Mouse (Mus musculus) cortical plate, adult 2 months (tissue): ENCODE measurements around the gene Fbxl14. TPM values are rescaled to one million over a fixed set of nuclear protein-coding genes. Genes with fewer than 3 reads are reported as not detected.
A peak's percentile ranks its signal among the peaks of the same experiment; 100 is the strongest.

Experiments
- H3K27ac ChIP-seq: fragments of 200-500 bp; 2 replicates; pipeline ENCODE4 v1.5.1; 2012; ENCODE audit warnings: low read length, control low read depth, inconsistent platforms; ENCODE audit not compliant: insufficient read depth
- H3K4me1 ChIP-seq: fragments of 200-500 bp; 2 replicates; pipeline ENCODE4 v1.6.1; 2011; ENCODE audit warnings: low read length; ENCODE audit not compliant: control insufficient read depth, insufficient read depth
- H3K4me3 ChIP-seq: fragments of 200-500 bp; 2 replicates; pipeline ENCODE4 v1.5.1; 2011; ENCODE audit warnings: mild to moderate bottlenecking, low read length, control low read depth; ENCODE audit not compliant: insufficient read depth
- CTCF ChIP-seq: fragments of 200-500 bp; IDR thresholded peaks from 2 replicates; pipeline ENCODE4 v1.5.1; 2011; ENCODE audit warnings: mild to moderate bottlenecking, control low read depth, low read length; ENCODE audit not compliant: insufficient read depth; ENCODE audit errors: extremely low read depth
- POLR2A ChIP-seq: fragments of 200-500 bp; IDR thresholded peaks from 2 replicates; pipeline ENCODE4 v1.6.1; 2011; ENCODE audit warnings: mild to moderate bottlenecking, low read length, control low read depth; ENCODE audit not compliant: insufficient read depth; ENCODE audit errors: extremely low read depth
- polyA plus RNA-seq: library from polyadenylated mRNA; depleted of rRNA; stranded (reverse); fragments of >200 nt; gene quantifications from 2 replicates; pipeline ENCODE4 v1.2.3, GENCODE M21; 2012; rRNA removed

The Fbxl14 gene
- polyA plus RNA-seq, 1 experiment = 29.4 TPM

DNA sequence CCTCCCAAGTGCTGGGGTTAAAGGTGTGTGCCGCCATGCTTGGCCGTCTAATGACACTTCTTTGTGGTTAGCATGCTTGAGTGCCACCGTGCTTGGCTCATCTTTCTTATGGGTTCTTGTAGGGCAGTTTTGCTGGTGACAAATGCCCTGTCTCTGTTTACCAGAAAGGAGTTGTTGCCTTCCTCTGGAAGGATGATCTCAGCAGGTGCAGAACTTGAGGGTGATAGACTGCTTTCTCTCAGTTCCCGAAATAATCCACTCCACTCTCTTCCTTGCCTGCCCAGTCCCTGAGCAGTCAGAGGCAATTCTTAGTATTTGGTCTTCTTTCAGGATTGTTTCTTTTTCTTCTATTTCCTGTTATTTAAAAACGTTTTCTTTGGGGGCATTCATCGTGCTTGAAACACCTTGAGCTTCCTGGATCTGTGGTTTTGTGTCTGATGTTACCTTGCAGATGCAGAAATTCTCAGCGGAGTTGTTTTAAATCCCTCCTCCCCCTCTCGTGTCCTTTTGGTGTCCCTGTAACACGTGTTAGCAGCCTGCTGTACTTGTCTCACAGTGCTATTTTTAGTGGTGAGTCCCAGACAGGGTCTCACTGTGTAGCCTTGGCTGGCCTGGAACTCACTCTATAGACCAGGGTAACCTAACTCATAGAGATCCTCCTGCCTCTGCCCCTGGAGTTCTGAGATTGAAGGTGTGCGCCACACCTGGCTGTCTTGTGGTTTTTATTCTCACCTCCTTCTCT lies 29.3 kb downstream of the Fbxl14 start:
- Histone ChIP-seq H3K4me1 (no peaks in the 10 kb centered on the region), H3K27ac (no peak overlapping the region), H3K4me3 (no peak overlapping the region)
- no peak for TF ChIP-seq CTCF
- TF ChIP-seq POLR2A = no peak

DNA sequence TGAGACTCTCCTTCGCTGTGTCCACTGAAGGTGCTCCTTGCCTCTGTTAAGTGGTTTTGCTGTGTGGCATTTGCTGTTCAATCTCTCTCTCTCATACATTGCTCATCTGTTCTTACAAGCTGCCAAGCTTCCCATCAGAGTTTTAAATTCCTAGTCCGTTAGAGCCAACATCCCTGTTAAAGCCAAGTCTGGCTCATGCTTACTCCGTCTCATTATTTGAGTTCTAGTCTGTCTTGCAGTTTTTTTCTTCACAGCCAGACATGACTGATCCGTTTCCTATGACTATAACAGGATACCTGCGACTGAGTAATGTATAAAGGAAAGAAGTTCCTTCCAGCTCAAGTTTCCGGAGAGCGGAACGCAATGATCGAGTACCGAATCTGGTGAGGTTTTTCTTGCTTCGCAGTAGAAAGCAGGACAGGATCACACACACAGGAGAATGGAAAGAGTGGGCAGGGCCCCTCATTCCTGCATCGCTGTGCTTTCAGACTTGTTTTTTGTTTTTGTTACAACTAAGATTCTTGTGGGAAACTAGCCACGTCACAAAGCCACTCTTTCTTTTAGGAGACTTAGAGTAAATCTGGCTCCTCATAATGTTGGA lies 30.1 kb downstream of the Fbxl14 start:
- TF ChIP-seq CTCF = no peak
- no peak for TF ChIP-seq POLR2A
- Histone ChIP-seq H3K4me3 (no peak overlapping the region), H3K4me1 (no peaks in the 10 kb centered on the region)

DNA sequence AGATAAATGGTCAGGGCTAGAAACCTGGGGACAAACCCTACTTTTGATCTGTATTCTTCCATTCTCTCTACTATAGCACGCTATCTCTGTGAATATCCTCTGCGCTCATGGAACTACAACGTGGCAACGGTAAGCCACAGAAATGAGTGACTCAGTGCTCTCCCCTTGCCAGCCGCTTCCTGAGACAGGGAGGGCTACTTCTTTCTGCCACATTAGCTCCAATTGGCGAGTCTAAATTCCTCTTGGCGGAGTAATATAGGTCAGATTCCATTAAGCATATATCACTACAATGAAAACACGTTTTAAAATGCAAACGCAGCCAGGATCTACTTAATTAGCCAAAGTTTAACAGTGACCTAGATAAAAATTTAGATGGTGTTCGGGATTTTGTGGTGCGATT lies 33.2 kb downstream of the Fbxl14 start:
- H3K4me1 ChIP-seq = no peaks in the 10 kb centered on the region
- TF ChIP-seq POLR2A = no peak
- TF ChIP-seq CTCF = no peak
- H3K4me3 ChIP-seq = no peak overlapping the region
- H3K27ac ChIP-seq = no peak overlapping the region

More for the DNA sequence above, 30.1 kb downstream of the Fbxl14 start:
- H3K27ac ChIP-seq = no peak overlapping the region

DNA sequence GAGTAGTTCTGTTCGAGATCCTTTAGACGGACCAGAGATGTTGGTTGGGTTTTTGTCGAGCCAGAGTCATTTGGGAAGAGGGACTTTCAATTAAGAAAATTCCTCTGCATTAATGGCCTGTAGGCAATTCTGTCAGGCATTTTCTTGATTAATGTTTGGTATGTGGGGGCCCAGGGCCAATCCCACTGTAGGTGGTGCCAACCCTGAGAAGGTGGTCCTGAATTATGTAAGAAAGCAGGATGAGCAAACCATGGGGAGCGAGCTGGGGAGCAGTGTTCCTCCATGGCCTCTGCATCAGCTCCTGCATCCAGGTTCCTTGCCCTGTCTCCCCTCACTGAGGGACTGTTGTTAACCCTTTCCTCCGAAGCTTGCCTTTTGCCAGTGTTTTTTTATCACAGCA lies 34.0 kb downstream of the Fbxl14 start:
- H3K4me3 ChIP-seq = no peak overlapping the region
- TF ChIP-seq POLR2A (no peak), CTCF (no peak)
- H3K27ac ChIP-seq = no peak overlapping the region
- no peaks in the 10 kb centered on the region for H3K4me1 ChIP-seq

DNA sequence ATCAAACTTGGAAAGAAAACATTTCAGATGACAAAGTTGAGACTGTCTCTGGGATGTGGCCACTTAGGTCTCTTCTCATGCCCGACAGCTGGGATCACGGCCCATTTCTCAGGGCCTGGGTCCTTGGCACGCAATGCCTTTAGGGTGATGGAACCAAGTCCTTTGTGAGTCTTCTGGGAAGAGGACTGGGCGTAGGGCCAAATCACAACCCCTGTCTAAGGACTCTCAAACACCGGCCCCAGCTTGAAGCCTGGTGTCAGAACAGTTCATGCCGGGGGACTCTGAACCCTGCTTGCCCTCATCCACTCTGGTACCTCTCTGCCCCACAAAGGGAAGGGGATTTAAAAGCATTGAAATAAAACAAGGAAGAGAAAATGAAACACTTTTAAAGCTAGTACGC lies 34.6 kb downstream of the Fbxl14 start:
- no peak for TF ChIP-seq POLR2A
- TF ChIP-seq CTCF = no peak
- Histone ChIP-seq H3K27ac (no peak overlapping the region), H3K4me1 (no peaks in the 10 kb centered on the region), H3K4me3 (no peak overlapping the region)

DNA sequence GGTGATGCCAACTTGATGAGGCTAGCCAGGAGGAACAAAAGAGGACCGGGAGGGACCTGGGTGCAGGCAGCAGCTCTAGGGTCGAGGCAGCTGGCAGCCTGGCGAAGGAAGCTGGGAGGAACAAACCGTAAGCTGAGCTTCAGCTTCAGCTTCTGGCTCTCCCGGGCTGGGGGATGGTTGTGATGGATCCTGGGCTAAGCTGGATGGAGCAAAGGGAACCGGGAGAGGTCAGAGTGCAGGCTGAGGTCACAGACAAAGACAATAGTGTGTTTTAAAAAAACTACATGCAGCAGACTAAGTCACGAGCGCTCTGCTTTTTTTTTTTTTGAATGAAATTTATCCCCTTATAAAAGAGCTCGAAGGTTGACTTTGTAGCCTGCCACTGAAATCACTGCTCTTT lies 41.3 kb downstream of the Fbxl14 start:
- Histone ChIP-seq H3K27ac (no peak overlapping the region), H3K4me3 (no peak overlapping the region), H3K4me1 (peaks cover 5% of the 10 kb centered on the region)
- no peak for TF ChIP-seq POLR2A
- TF ChIP-seq CTCF = no peak

DNA sequence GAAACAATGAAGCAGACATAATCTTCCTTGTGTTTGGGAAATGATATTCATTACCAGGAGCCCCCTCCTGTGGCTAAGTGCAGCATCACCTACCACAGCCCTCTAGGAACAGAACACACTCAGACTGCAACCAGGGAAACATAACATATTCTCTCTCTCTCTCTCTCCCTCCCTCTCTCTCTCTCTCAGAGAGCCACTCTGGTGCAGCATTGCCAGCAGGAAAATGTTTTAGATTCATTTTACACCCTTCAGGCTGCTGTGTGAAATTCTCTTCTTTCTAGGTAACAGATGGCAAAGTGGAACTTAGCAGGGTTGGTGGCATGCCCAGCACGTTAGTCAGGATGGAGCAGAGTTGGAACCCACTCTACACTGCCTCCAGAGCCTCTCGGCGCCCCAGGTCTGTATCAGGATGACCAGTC lies 42.0 kb downstream of the Fbxl14 start:
- peaks cover 5% of the 10 kb centered on the region for H3K4me1 ChIP-seq
- H3K27ac ChIP-seq = no peak overlapping the region
- TF ChIP-seq CTCF (0 out of 2 replicates have a peak, but pooled peaks have one; percentile 12), POLR2A (no peak)
- no peak overlapping the region for H3K4me3 ChIP-seq

DNA sequence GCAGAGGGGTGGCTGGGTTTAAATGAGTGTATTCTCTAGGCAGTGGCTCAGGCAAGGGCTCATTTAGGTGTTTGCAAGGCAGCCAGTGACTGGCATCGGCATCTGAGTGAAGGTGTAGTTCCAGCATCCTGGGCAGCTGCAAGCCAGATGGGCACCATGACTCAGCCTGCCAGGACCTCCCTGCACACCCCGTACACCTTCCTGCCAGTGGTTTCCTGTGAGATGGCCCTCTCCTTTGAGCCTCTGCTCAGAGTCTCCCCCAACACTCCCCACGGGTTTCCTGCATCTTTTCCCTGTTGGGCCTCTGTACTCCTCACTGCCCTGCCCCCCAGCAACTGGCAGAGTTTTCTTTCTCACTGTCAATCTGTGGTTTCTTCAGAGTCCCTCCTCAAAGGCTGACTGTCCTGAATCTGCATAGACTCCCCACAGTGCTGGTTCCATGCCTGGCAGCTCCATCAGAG lies 42.5 kb downstream of the Fbxl14 start:
- Histone ChIP-seq H3K27ac (no peak overlapping the region), H3K4me1 (peaks cover 5% of the 10 kb centered on the region), H3K4me3 (no peak overlapping the region)
- TF ChIP-seq POLR2A (no peak), CTCF (no peak)

DNA sequence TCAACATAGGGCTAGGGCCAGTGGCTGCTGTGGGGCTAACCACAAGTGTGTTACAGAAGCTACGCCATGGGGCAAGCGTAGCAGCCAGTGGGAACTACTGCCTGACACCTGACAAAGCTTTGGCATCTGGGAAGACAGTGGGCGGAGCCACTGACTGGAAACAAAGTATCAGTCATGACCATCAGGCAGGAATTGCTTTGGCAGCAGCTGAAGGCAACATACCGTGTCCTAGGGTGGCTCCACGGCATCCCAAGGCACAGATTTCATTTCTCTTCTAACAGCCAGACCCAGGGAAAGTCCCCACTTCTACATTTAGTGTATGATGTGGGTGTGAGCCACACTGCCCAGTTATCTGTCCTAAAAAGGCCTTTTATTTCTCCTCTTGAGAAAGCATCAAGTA lies 47.0 kb downstream of the Fbxl14 start:
- Histone ChIP-seq H3K27ac (no peak overlapping the region), H3K4me3 (no peak overlapping the region), H3K4me1 (peaks cover 5% of the 10 kb centered on the region)
- no peak for TF ChIP-seq POLR2A
- no peak for TF ChIP-seq CTCF

DNA sequence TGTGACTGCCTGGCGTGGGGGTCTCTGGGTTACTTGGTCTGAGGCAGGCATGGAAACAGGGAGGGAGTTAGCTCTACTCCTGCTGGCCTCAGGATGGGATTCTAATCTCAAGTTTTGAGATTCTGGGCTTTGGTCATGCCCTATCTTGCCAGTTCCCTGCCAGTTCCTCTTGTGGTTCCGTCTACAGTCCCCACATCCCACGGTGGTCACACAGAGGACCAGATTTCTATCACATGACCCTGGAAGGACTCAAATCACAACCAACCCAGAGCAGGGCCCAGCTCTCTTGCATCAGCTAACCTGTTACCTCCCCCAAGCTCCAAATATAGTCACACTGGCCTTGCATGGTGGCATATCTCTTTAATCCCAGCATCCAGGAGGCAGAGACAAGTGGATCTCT lies 50.2 kb downstream of the Fbxl14 start:
- TF ChIP-seq POLR2A = no peak
- no peak for TF ChIP-seq CTCF

More for the DNA sequence above, 50.2 kb downstream of the Fbxl14 start:
- Histone ChIP-seq H3K4me3 (no peak overlapping the region), H3K4me1 (no peaks in the 10 kb centered on the region), H3K27ac (no peak overlapping the region)

Other genes starting within 250 kb of the Fbxl14 start
- 2.9 and 3.1 TPM in 2 replicates for gene Cacna2d4, start 243.1 kb upstream of the Fbxl14 start, polyA plus RNA-seq
- gene Lrtm2, start 148.9 kb upstream of the Fbxl14 start, polyA plus RNA-seq = 49.9 and 50.2 TPM in 2 replicates
- 37.7 and 38.0 TPM in 2 replicates for gene Adipor2, start 62.0 kb upstream of the Fbxl14 start, polyA plus RNA-seq
- 1.9 and 2.5 TPM in 2 replicates for gene Wnt5b, start 64.7 kb downstream of the Fbxl14 start, polyA plus RNA-seq